Mouse (Mus musculus) neural tube, embryonic 12.5 days (tissue): ENCODE measurements around the gene Eapp. TPM values are rescaled to one million over a fixed set of nuclear protein-coding genes. Genes with fewer than 3 reads are reported as not detected.
"Not testable (repeated sequence)": the region's sequence is repeated elsewhere in the genome, so short reads cannot be mapped to it uniquely, and the experiment has no call there.

ENCODE experiments used
- ATAC-seq: fragments of 200-750 bp; cut with Nextera tagmentation; 2 replicates; pipeline ENCODE4 v1.8.0; 2017; ENCODE audit warnings: low read depth, mild to moderate bottlenecking, moderate TSS enrichment, moderate library complexity; ENCODE audit not compliant: low FRiP score
- H3K27ac ChIP-seq: fragments of 300-500 bp; sonication (generic); 2 replicates; pipeline ENCODE4 v1.5.1; 2016
- H3K27me3 ChIP-seq: fragments of 300-500 bp; sonication (generic); replicated peaks from 2 replicates; pipeline ENCODE4 v1.6.1; 2016; ENCODE audit warnings: mild to moderate bottlenecking
- H3K36me3 ChIP-seq: fragments of 300-500 bp; sonication (generic); 2 replicates; pipeline ENCODE4 v1.6.1; 2016; ENCODE audit warnings: mild to moderate bottlenecking
- H3K4me1 ChIP-seq: fragments of 300-500 bp; sonication (generic); 2 replicates; pipeline ENCODE4 v1.6.1; 2016
- H3K4me2 ChIP-seq: fragments of 300-500 bp; sonication (generic); replicated peaks from 2 replicates; pipeline ENCODE4 v1.6.1; 2016; ENCODE audit warnings: mild to moderate bottlenecking
- H3K4me3 ChIP-seq: fragments of 300-500 bp; sonication (generic); 2 replicates; pipeline ENCODE4 v1.5.1; 2016
- H3K9ac ChIP-seq: fragments of 300-500 bp; sonication (generic); 2 replicates; pipeline ENCODE4 v1.6.1; 2016; ENCODE audit warnings: mild to moderate bottlenecking
- H3K9me3 ChIP-seq: fragments of 300-500 bp; sonication (generic); 2 replicates; pipeline ENCODE4 v1.6.1; 2016; ENCODE audit warnings: mild to moderate bottlenecking
- WGBS: fragments of 180-500 bp; shearing (Covaris S2); methylation state at CpG from one replicate; pipeline ENCODE4 v1.1.7; 2016; 5-methylcytosine and 5-hydroxymethylcytosine counted together
- polyA plus RNA-seq: library from polyadenylated mRNA; unstranded; fragments of >200 nt; fragmentation: Nextera tagmentation; extraction: Ambion mirVana; gene quantifications from 2 replicates; pipeline ENCODE4 v1.2.1, GENCODE M21; 2016

The Eapp gene
- polyA plus RNA-seq, result 71.3 and 81.3 TPM in 2 replicates

GRCm38 (mm10) chr12:54695511-54696241 is at the start of gene Eapp:
TSS of gene Eapp (minus strand) at chr12:54695897.
- Histone ChIP-seq H3K27me3 (no peaks in the 10 kb centered on the region), H3K4me1 (peaks cover 4% of the 10 kb centered on the region), H3K27ac (peak within 1 kb of the TSS; percentile 93), H3K9ac (peak within 1 kb of the TSS; percentile 83), H3K4me2 (peak within 1 kb of the TSS; percentile 65), H3K9me3 (no peaks in the 10 kb centered on the region), H3K4me3 (peak within 1 kb of the TSS; percentile 74), H3K36me3 (peaks cover 7% of the 10 kb centered on the region)
- 1% methylated on average over 57 of the region's 57 CpGs for WGBS
- peak; percentile 93 for ATAC-seq

- not testable (repeated sequence) for H3K36me3 ChIP-seq, H3K27me3 ChIP-seq, H3K27ac ChIP-seq, H3K9me3 ChIP-seq, H3K9ac ChIP-seq, H3K4me3 ChIP-seq, H3K4me1 ChIP-seq
- peak; percentile 54 for ATAC-seq
- 0% methylated on average over 10 of the region's 33 CpGs for WGBS
- 0 out of 2 replicates have a peak overlapping the region, but pooled peaks have one; percentile 33 for H3K4me2 ChIP-seq
Measured at GRCm38 (mm10) chr12:54738661-54739243, 43.1 kb upstream of the Eapp start.

GRCm38 (mm10) chr12:54737891-54738660 is 42.4 kb upstream of the Eapp start:
- no CpG with 5 or more reads among the region's 21 CpGs for whole genome bisulfite sequencing
- not testable (repeated sequence) for H3K4me2 ChIP-seq, H3K4me3 ChIP-seq, H3K4me1 ChIP-seq, H3K27me3 ChIP-seq, H3K9me3 ChIP-seq, H3K27ac ChIP-seq, H3K9ac ChIP-seq, H3K36me3 ChIP-seq
- ATAC-seq, result peak; percentile 80

- ATAC-seq, result peak; percentile 43
- not testable (repeated sequence) for H3K4me1 ChIP-seq, H3K4me2 ChIP-seq, H3K36me3 ChIP-seq, H3K9ac ChIP-seq, H3K27me3 ChIP-seq, H3K9me3 ChIP-seq, H3K4me3 ChIP-seq, H3K27ac ChIP-seq
- 1% methylated on average over 15 of the region's 49 CpGs for WGBS
Measured at GRCm38 (mm10) chr12:54734307-54735131, 38.8 kb upstream of the Eapp start.

GRCm38 (mm10) chr12:54729140-54730059 is 33.7 kb upstream of the Eapp start:
- ATAC-seq, result peak; percentile 90
- not testable (repeated sequence) for H3K4me3 ChIP-seq, H3K9ac ChIP-seq, H3K27me3 ChIP-seq, H3K36me3 ChIP-seq, H3K4me1 ChIP-seq, H3K9me3 ChIP-seq, H3K4me2 ChIP-seq, H3K27ac ChIP-seq
- no CpG with 5 or more reads among the region's 56 CpGs for WGBS

- not testable (repeated sequence) for H3K27ac ChIP-seq, H3K4me1 ChIP-seq, H3K36me3 ChIP-seq, H3K27me3 ChIP-seq, H3K4me3 ChIP-seq, H3K9me3 ChIP-seq, H3K4me2 ChIP-seq, H3K9ac ChIP-seq
- ATAC-seq, result peak; percentile 93
- no CpG with 5 or more reads among the region's 56 CpGs for WGBS
Measured at GRCm38 (mm10) chr12:54718871-54719786, 23.4 kb upstream of the Eapp start.

GRCm38 (mm10) chr12:54717516-54717915 is 21.8 kb upstream of the Eapp start:
- not testable (repeated sequence) for H3K36me3 ChIP-seq, H3K27ac ChIP-seq, H3K4me3 ChIP-seq, H3K4me1 ChIP-seq, H3K27me3 ChIP-seq, H3K4me2 ChIP-seq, H3K9ac ChIP-seq, H3K9me3 ChIP-seq, ATAC-seq
- 79% methylated on average over 7 of the region's 11 CpGs for WGBS

- not testable (repeated sequence) for H3K9ac ChIP-seq, H3K9me3 ChIP-seq, H3K27ac ChIP-seq, H3K4me3 ChIP-seq, H3K36me3 ChIP-seq, H3K4me2 ChIP-seq, H3K27me3 ChIP-seq, H3K4me1 ChIP-seq
- under 1% methylated on average over 9 of the region's 48 CpGs for WGBS
- ATAC-seq, result peak; percentile 46
Measured at GRCm38 (mm10) chr12:54713822-54714626, 18.3 kb upstream of the Eapp start.

GRCm38 (mm10) chr12:54710494-54710879 is 14.8 kb upstream of the Eapp start:
- ATAC-seq, result 0 out of 2 replicates have a peak, but pooled peaks have one; percentile 82
- H3K27ac ChIP-seq, H3K27me3 ChIP-seq, H3K4me3 ChIP-seq, H3K4me1 ChIP-seq, H3K4me2 ChIP-seq, H3K9me3 ChIP-seq, H3K36me3 ChIP-seq, H3K9ac ChIP-seq: not testable (repeated sequence)
- WGBS, result 5% methylated on average over 5 of the region's 8 CpGs
